Mouse (Mus musculus) thymus, postnatal 10 days (tissue): ENCODE results near the gene Slc7a15.

Experiments used
- DNase-seq, 2 experiments: peaks; one replicate each; pipeline ENCODE4 v3.0.0; 2021; ENCODE audit warnings: low spot score in 2 of 2

The Slc7a15 gene

DNA sequence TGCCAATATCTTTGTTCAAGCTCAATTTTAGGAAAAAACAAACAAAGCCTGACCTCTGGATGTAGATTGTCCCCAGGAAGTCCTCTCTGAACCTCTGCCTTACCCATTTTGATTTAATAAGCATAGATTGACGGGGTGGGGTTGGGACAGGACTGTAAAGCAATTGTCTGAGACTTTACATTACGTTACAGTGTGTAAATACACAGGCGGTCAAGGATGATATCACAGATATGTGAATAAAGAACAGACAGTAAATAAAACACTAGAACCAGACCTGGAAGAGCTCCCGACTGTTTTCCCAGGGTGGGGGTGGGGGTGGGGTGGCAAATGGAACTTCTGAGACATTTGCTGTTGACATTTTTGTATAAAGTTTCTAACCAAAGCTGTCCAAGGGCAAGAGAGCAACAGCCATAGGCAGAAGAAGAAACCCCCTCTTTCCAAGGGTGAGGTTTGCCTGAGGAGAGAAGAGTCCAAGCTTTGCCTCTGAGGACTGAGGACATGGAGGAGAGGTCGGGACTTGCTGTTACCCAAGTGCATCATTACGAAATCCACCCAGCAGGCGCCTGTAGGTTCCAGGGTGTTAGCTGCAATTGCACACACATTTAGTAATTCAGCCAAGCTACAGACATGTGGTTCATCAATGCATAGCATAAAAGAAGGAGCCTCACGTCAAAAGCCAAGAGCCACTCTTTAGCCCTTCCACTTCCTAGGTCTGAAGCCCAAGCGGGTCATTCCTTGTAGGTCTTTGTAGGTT, 91.7 kb downstream of the Slc7a15 start:
- no peak for DNase-seq

DNA sequence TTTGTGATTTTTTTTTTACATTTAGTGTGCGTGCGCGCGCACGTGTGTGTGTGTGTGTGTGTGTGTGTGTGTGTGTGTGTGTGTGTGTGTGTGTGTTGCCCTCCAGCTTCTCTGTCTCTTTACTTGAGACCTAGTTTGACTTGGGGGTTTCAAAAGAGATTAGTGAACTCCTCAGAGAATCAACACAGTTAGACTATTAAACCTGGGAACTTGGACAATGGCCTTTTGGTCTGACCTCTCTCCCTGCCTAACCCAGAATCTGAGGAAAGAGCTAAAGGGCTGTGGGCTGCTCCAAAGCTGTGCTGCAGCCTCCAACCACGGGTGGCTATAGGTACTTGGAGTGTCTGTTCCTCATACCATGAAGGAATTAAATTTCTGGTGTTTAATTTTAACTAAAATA, 94.7 kb downstream of the Slc7a15 start:
- DNase-seq = no peak

DNA sequence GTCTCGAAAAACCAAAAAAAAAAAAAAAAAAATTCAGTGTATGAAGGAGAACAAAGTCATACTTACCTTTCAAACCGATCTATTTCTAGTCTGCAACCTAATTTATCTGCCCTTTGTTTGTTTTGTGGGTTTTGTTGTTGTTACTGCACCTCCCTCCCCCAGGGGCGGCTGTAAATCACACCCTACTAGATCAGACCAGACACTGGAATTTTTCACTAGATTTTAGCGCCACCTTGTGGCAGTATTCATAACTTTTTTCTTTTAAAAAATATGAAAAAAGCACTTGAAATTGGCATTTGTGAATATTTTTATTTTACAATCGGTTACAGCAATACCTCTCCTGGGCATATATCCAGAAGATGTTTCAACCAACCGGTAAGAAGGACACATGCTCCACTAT, 96.3 kb downstream of the Slc7a15 start:
- peak in 1 of 2 experiments; percentile 53 for DNase-seq

DNA sequence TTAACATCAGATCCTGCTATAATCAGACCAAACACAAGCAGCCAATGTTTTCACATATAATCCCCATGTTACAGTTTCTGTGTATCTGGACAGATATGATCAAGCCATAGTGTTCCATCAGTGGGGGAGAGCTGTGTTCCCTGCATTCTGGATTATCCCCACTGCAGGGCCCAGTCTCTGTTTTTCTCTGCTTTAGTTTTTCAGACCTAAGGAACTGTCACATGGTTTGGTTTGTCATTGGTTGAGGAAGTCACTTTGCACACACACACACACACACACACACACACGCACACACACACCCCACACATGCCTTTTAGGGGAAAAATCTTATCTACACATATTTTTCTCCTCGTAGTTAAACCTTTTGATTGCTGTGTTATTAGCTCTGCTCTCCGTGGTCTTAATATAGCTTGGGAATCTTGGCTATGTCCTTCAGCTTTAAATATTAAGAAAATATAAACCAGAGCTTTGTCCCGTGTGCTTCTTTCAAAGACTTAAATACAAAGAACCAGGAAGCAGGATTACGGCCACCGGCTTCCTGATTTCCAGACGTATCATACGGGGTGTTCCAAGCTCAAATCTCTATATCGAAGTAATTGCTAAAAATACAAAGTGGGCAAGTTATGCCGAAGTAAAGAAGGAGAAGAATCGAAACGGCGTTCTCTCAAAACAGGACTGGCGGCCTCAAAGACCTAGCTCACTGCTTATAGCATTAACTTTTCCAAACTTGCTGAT, 97.1 kb downstream of the Slc7a15 start:
- no peak for DNase-seq

DNA sequence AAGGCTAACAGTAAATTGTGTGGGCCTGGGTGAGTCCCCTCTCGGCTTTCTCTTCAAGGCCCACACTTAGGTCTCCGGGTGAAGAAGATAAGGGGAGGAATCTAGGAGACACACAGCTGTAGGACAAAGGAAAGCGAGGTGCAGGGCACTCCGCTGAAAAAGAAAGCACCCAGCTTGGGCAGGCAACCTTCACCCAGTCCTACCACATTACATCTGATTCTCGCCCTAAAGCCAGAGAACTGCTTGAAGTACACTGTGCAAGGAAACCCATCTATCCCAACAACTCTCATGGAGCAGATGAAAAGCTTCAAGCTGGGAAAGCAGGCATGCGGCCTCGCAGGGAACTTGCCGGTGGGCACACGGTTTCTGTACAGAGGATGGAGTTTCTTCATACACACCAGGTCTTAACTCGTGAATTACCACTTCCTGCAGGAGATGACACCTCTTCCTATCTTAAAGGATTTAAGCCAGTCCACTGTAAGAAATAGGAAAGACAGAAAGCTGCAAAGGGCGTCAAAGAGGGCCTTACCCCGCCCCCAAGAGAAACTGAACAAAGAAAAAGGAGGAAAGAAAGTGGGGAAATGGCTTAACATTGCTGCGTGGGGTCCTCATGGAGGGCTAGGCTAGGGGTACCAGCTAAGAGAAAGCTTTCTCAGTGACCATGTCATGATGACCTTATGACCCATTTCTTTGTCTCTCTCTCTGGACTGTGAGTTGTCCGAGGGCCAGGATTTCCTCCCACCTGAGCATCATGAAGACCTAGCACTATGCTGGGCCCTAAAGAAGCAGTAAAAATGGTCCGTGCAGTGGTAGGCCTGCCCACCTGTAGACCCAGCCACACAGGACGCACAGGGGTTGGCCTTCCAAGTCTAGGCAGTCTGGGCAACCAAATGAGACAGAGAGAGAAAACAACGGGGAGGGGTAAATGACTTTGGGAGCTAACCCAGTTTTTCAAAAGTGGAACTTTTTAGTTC, 98.0 kb downstream of the Slc7a15 start:
- no peak for DNase-seq

DNA sequence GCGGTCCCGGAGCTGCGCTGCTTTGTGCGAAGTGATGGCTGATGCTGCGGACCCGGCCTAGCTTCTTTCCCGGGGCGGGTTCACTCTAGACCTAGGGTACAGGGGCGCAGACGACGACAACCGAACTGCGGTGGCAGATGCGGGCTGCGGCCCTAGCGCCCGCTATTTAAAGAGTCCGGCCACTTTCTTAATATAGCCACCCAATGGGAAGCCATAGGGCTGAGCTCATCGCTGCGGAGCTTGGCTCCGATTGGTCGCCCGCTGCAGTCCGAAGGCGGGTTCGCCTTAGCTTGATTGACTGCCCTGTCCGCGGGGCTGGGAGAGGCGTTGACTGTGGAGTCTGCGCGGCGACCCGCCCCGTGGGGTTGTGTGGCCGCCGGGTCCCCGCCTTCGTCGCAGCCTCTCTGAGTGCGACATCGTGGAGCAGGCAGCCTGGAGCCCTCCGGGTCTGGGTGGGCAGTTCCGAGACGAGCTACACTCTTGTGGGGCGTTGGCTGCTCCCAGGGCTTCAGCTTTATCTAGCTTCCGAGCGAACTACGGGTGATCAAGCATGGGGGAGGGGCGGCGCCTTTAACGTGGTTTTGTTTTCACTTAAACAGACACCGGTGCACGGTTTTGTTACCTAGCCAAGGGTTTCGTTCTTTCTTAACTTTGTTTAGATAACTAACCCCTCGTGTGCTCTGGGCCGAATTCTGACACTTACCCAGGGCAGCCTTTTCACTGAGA, 98.8 kb downstream of the Slc7a15 start, which contains the start of gene Rhob:
Rhob (minus strand) TSS at position 139 of the 726 bp plus-strand sequence.
- DNase-seq = peak; percentile 28 to 53

DNA sequence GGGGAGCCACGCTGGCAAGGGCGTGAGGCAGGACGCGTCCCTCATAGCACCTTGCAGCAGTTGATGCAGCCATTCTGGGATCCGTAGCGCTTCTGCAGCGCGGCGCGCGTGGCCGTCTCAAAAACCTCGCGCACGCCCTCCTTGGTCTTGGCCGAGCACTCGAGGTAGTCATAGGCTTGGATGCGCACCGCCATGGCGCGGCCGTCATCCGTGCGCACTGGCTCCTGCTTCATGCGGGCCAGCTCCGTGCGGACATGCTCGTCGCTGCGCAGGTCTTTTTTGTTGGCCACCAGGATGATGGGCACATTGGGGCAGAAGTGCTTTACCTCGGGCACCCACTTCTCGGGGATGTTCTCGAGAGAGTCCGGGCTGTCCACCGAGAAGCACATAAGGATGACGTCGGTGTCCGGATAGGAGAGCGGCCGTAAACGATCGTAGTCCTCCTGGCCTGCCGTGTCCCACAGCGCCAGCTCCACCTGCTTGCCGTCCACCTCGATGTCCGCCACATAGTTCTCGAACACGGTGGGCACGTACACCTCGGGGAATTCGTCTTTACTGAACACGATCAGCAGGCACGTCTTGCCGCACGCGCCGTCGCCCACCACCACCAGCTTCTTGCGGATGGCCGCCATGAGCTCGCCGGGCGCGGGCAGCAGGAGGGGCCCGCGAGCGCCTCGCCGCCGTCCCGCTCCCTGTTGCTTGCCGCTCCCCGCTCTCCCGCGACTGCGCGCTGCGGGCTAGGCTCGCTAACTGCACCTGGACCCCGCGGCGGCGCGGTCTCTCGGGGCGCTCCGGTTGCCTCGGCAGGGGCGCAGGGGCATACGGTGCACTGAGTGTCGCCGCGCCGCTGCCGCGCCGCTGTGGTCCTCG, 99.6 kb downstream of the Slc7a15 start:
- peak in 1 of 2 experiments; percentile 18 for DNase-seq

DNA sequence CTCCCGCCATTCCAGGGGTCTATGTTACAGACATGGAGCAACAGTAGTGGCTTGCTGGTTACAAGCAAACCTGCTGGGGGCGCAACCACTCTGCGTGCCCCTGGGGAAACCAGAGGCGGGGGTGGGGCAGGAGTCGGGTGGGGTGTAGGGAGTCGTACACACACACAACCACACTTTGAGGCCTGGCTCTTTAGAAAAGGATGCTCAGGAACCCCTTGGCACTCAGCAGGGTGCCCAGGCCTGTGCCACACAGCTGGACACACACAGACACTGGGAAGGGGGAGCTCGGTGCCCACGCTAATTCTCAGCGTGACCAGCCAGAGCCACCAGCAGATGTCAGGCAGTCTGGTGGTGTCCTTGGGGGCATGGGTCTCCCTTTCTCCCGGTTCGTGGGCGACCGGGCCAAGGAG, 100.3 kb downstream of the Slc7a15 start:
- no peak for DNase-seq

DNA sequence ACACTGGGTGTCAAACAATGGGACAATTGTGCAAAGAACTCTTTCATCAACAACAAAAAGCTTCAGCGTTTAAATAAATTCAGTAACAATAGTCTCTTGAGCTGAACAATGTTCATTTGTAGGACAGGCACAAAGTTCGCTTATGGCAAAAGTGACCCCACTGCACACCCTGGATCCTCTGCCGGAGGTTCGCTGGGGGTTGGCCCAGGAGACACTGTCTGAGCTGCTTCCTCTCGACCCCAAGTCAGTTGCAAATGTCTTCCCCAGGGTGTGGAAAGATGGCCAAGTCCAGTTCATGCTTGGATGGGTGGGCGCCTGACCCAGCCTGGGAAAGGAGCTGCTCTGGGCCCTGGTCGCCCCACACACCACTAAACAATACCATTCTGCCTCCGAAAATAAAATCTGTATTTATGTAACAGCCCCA, 100.7 kb downstream of the Slc7a15 start:
- DNase-seq = no peak

DNA sequence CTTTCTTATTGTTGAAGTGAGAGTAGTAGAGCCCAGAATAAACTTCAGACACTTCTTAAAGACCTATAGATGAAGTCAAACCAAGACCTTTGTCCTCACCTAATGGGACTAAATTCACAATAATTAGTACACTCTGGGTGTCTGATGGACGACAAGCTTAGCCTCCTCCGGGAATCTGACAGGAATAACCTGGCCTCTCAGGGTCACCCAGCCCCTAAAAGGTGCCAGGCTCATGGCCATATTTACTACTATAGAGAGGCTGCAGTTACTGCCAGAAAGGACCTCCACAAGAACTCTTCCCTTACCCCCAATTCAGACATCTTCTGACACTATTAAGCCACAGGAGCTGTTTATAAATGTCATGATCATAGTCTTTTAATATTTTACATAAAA, 101.6 kb downstream of the Slc7a15 start:
- no peak for DNase-seq

DNA sequence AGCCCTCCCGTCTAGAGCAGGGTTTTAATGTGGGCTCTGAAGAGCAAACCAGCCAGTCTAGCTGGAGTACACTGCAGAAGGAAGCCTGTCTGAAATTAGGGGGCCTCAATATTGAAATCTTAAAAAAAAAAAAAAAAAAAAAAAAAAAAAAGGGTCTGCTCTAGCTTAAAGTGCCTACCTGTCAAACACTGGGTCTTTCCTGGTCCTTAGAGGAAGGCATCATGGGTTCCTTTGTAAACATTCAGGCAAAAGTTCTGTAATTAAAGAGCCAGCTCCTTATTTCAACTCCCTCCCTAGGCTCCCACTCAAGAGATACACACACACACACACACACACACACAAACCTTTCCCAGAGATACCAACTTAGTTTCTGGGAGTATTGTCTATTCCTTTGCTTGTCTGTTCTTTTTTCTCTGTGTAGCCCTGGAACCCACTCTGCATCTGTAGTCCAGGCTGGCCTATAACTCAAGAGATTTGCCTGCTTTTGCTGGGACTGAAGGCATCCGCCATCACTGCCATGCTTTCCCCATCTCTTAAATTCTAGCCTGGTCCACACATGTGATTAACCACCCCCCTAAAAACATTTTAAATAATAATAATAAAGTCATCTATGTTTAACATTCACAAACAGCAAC, 102.1 kb downstream of the Slc7a15 start:
- DNase-seq = no peak

DNA sequence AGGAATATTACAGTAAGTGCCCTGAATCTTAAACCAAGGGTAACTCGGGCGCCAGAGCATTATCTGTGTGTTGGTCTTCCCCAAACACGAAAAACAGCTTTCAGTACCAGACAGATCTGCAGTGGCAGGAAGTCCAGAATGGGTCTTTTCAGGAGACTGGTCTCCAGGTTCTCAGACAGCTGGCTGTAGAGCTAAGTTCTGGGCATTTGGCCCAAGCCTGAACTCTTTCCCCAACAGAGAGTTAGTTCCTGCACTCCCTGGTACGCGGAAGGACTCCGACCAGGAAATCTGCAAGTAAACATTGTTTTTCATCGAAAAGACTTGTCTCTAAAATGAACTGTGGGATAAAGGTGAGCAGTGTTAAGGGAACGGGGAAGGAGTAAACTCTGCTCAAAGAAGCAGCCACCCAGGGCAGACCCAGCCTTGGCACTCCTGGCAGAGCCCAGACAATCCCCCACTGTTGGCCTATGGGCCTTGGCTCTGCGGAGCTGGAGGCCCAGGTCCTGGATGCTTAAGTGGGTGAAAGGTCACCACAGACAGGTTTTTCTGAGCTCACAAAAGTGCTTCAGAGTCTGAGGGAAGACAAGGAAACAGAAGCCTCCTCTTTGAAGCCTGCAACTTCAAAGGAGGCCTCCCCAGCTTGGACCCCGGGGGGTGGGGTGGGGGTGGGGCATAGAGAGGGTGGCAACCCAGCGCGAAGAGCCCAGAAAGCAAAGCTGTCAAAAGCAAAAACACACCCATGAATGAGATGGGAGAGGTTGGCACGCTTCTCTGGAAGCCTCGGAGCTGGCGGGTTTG, 102.8 kb downstream of the Slc7a15 start:
- no peak for DNase-seq

DNA sequence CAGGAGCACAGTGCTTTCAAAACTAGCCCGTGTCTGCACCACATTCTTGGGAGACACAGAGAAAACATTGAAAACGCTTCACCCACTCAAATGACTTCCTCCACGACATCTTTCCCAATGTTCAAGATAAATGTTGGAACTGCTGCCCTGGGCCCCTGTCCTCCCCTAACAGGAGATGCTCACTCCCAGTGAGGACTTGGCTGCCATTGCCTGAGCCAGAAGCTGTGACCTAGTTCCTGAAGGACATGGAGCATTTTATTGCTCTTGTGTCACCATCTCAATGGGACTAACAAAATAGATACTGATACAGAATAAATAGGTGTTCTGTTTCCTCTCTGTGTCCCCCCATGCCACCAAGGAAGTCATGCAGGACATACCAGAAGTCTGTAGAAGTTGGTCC, 104.2 kb downstream of the Slc7a15 start:
- DNase-seq = no peak

DNA sequence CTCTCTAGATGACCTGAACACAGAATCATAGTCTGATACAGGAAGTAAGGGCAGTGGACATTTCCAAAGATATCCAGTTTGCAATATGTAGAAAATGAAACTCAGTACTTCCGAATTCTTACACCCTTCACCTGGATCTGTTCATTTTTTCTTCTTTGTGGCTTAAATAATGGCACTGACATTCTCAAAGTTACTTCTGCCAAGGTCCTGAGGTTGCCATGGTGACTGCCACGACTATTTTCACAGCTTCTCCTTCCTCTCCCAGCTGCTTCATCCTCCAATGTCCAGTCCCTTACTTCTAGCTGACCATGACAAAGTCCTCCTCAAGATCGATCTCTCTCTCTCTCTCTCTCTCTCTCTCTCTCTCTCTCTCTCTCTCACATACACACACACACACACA, 105.5 kb downstream of the Slc7a15 start:
- DNase-seq = no peak

DNA sequence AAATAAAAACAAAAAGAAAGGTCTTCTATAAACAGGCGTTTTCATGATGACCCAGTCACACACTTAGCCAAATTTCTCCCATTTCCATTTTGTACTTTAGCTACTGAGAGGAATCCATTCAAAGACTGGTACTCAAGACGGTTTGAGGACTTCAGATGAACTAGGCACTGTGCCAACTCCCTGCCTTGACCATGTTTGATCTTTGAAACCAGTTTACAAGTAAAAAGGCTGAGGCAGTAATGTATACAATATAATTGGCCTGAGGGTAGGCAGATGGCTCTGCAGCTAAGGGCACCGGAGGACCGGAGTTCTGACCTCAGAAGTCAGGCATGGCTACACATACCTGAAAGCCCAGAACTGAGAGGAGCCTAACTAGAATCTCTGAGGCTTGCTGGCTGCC, 109.8 kb downstream of the Slc7a15 start:
- no peak for DNase-seq

DNA sequence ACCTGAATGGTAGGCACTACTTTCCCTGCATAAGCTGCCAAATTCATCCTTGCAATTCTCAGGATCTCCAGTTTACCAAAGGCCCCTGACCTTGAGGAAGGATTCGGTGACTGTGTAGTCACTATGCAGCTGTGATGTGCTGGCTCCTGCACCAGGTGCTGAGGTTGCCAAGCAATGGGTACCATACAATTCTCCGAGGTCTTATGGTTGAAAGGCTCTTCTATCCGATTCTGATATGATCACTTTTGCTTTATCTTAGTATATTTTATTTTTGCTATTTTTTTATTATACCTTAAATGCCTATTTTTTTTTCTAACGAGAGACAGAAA, 110.2 kb downstream of the Slc7a15 start:
- no peak for DNase-seq

DNA sequence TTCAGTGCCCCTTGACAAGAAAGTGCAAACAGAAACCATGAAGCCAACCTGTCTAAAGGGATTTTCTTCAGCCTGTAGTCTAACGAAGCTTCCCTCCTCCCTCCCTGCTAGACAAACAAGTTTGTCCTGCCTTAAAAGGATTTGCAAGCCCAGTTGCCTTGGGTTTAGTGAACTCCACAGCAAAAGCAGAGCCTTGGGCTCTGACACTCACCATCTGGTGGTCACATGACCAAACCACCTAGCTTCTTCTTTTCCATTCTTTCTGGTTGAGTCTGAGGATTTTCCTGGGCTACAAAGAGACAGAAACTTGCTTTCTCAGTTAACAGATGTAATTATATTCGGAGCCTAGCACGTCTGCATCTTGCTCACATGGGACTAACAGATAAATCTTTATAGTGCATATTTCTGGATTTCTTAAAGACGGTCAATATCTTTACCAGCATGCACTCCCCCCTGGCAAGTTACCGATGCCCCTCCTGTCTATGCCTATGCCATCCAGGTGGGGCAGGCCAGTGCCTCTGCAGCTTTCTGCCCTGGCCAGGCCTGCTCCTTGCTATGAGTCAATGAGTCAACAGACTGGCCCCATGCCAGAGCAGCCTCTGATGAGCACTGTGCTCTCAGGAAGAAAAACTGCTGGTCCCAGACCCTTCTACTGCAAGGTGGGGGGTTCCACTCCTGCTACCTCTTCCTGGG, 110.8 kb downstream of the Slc7a15 start:
- no peak for DNase-seq

DNA sequence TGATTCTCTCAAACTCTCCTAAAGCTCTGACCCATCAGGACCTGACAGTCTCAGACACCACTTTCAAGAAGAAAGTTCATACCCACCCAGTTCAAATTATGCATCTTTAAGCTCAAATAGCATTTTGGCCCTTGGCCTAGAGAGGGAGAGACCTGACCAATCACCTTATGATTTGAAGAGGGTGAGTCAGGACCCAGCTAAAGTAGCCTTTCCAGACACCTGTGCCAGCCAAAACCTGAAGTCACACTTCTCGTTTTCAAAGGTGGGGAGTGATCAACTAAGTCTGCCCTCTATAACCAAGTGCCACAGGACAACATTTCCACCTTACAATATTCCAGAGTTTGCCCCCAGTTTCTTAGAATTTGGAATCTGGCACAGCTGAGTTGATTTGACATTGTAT, 111.6 kb downstream of the Slc7a15 start:
- DNase-seq = no peak

DNA sequence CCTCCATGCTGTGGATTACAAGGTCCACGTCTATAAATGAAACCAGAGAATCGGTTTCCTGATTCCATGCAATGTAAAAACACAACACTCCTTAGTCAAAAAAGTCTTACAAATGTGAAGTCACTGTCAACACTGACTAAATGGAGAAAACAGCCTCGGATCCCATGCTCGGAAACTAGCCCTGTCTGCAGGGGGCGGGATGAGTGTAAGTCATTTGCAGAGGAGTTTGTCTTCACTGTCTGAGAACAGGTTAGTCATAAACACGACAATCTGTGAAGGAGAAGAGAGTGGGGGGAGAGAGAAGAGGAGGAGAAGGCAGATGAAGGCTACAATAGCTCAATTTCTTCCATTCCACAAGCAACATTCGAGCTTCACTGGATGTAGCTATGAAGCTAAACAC, 113.6 kb downstream of the Slc7a15 start:
- DNase-seq = no peak
